Mouse (Mus musculus): ENCODE results near the gene Elovl7. TPM values are rescaled to one million over a fixed set of nuclear protein-coding genes. Genes with fewer than 3 reads are reported as not detected.

Gene Elovl7
- total RNA-seq, 1 experiment, result 1.4 TPM

DNA sequence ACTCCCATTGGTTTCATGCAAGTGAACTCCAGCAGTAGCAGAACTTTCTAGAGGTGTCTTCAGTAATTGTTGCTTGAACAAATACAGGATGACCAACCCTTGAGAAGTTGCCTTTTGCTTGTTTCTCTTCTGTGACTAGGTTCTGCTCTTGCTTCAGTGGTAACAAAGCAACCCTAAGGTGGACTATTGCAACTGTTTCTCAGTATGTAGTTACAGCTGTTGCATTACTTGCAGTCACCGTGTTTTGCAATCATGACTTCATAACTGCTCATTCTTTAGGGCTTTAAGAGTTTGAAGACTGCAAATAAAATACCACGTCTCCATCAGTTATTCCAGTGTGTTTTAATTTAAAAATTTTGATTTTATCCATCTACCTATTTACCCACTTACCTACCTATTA, 109.1 kb downstream of the Elovl7 start:
- peaks cover 16% of the 10 kb centered on the region; the same call in 1 of the 2 replicates for H3K36me3 ChIP-seq (ENCODE audit: control insufficient read depth, insufficient read depth, low read length, poor library complexity, severe bottlenecking)
- no peaks in the 10 kb centered on the region for H3K9me3 ChIP-seq (ENCODE audit: control insufficient read depth, insufficient read depth, low read depth, low read length)
- H3K9ac ChIP-seq (ENCODE audit: insufficient read depth, low read depth, low read length, poor library complexity, severe bottlenecking), result no peak overlapping the region
- no peak overlapping the region for H3K4me3 ChIP-seq (ENCODE audit: insufficient read depth in 1 of 2, low read depth in 1 of 2, low read length in 2 of 2, poor library complexity in 1 of 2, severe bottlenecking in 1 of 2)
- TF ChIP-seq ZC3H11A (IDR thresholded peaks at IDR 0.05; ENCODE audit: borderline replicate concordance, low read depth, low read length) (no peak), HCFC1 (IDR thresholded peaks at IDR 0.05; ENCODE audit: borderline replicate concordance, insufficient read depth, low read length) (no peak), MAFK (IDR thresholded peaks at IDR 0.05; ENCODE audit: insufficient read depth, low read depth, low read length) (no peak), ZNF384 (IDR thresholded peaks at IDR 0.05; ENCODE audit: low read depth, low read length) (no peak), CHD2 (IDR thresholded peaks at IDR 0.05; ENCODE audit: low read depth, low read length) (no peak)
- in situ Hi-C loops (cut with MboI; ENCODE audit: low sequenced_read_pairs in 2 of 2, unreplicated experiment in 2 of 2), result no loop called here
- H3K27ac ChIP-seq (ENCODE audit: insufficient read depth, low read depth, low read length, poor library complexity, severe bottlenecking), result no peak overlapping the region
- H3K4me1 ChIP-seq (ENCODE audit: control insufficient read depth in 2 of 2, insufficient read depth in 2 of 2, low read length in 2 of 2, poor library complexity in 1 of 2), result peaks cover 0 to 4% of the 10 kb centered on the region in 2 experiments; a peak in 1 of 4 replicates
- no peak for DNase-seq (ENCODE audit: low read depth, low spot score)

DNA sequence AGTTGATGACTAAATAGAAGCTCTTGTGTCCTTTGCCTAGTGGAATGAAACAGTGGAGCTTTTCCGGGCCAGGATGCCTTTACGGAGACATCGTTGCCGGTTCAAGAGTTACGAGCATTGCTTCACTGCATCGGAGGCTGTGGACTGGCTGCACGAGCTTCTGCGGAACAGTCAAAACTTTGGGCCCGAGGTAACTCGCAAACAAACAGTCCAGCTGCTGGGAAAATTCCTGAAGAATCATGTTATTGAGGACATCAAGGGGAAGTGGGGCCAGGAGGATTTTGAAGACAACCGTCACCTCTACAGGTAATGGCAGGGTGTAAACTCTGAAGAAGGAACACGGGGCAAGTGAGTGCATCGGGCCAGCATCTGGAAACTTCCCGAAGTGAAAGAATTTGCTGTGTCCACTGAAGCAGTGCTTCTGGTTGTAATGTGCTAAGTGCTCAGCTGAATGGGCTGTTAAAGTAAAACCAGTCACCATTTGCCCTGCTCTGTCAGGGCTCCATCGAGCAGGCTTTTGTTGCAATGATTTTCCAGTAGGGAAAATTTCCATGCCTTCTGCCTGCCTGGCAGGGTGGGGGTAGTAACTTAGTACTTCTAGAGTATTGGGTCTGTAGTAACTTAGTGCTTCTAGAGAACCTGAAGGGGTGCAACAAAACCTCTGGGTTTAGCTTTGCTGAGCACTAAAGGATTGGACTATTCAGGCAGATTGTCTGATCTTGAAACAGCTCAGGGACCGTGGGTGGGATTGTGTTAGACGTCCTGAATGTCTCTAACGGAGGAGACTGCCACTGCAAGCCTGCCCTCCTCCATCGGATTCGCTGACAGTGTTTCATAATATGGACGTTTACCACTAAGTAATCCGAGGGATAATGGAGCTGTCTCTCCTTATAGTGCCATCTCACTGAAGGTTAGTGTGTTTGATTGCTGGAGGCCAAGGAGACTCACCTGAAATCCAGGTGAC, 109.9 kb downstream of the Elovl7 start:
- Histone ChIP-seq H3K9me3 (ENCODE audit: control insufficient read depth, insufficient read depth, low read depth, low read length) (no peaks in the 10 kb centered on the region), H3K9ac (ENCODE audit: insufficient read depth, low read depth, low read length, poor library complexity, severe bottlenecking) (no peak overlapping the region), H3K4me3 (ENCODE audit: insufficient read depth in 1 of 2, low read depth in 1 of 2, low read length in 2 of 2, poor library complexity in 1 of 2, severe bottlenecking in 1 of 2) (no peak overlapping the region), H3K27ac (ENCODE audit: insufficient read depth, low read depth, low read length, poor library complexity, severe bottlenecking) (no peak overlapping the region), H3K36me3 (ENCODE audit: control insufficient read depth, insufficient read depth, low read length, poor library complexity, severe bottlenecking) (peaks cover 16% of the 10 kb centered on the region; the same call in 1 of the 2 replicates), H3K4me1 (ENCODE audit: control insufficient read depth in 2 of 2, insufficient read depth in 2 of 2, low read length in 2 of 2, poor library complexity in 1 of 2) (peaks cover 0 to 4% of the 10 kb centered on the region in 2 experiments; a peak in 1 of 4 replicates)
- TF ChIP-seq HCFC1 (IDR thresholded peaks at IDR 0.05; ENCODE audit: borderline replicate concordance, insufficient read depth, low read length), result no peak
- TF ChIP-seq MAFK (IDR thresholded peaks at IDR 0.05; ENCODE audit: insufficient read depth, low read depth, low read length), result no peak
- TF ChIP-seq ZNF384 (IDR thresholded peaks at IDR 0.05; ENCODE audit: low read depth, low read length), result no peak
- TF ChIP-seq ZC3H11A (IDR thresholded peaks at IDR 0.05; ENCODE audit: borderline replicate concordance, low read depth, low read length), result no peak
- no peak for TF ChIP-seq CHD2 (IDR thresholded peaks at IDR 0.05; ENCODE audit: low read depth, low read length)
- in situ Hi-C loops (cut with MboI; ENCODE audit: low sequenced_read_pairs in 2 of 2, unreplicated experiment in 2 of 2), result no loop called here
- DNase-seq (ENCODE audit: low read depth, low spot score), result no peak

DNA sequence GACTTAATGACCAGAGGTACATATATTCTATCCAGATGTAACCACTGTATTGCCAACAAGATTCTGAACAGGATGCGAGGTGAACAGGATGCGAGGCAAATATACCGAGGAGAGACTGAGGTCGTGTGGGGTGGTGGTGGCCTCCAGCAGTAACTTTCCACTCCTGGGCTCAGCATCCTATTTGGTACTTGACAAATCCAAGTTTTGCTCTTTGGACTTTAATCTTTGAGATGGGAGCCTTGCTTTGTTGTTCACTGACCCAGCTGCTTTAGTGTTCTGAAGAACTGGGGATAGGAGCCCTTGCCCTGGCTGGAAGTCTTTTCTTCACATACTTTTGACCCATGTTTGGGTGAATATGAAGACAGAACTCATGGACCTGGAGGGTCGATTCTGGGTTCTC, 111.7 kb downstream of the Elovl7 start:
- no peak for TF ChIP-seq HCFC1 (IDR thresholded peaks at IDR 0.05; ENCODE audit: borderline replicate concordance, insufficient read depth, low read length)
- TF ChIP-seq CHD2 (IDR thresholded peaks at IDR 0.05; ENCODE audit: low read depth, low read length), result no peak
- no peak for TF ChIP-seq MAFK (IDR thresholded peaks at IDR 0.05; ENCODE audit: insufficient read depth, low read depth, low read length)
- TF ChIP-seq ZC3H11A (IDR thresholded peaks at IDR 0.05; ENCODE audit: borderline replicate concordance, low read depth, low read length), result no peak
- TF ChIP-seq ZNF384 (IDR thresholded peaks at IDR 0.05; ENCODE audit: low read depth, low read length), result no peak
- H3K4me3 ChIP-seq (ENCODE audit: insufficient read depth in 1 of 2, low read depth in 1 of 2, low read length in 2 of 2, poor library complexity in 1 of 2, severe bottlenecking in 1 of 2), result no peak overlapping the region
- peaks cover 0 to 4% of the 10 kb centered on the region in 2 experiments; a peak in 1 of 4 replicates for H3K4me1 ChIP-seq (ENCODE audit: control insufficient read depth in 2 of 2, insufficient read depth in 2 of 2, low read length in 2 of 2, poor library complexity in 1 of 2)
- no peaks in the 10 kb centered on the region for H3K9me3 ChIP-seq (ENCODE audit: control insufficient read depth, insufficient read depth, low read depth, low read length)
- no peak overlapping the region for H3K27ac ChIP-seq (ENCODE audit: insufficient read depth, low read depth, low read length, poor library complexity, severe bottlenecking)
- H3K9ac ChIP-seq (ENCODE audit: insufficient read depth, low read depth, low read length, poor library complexity, severe bottlenecking), result no peak overlapping the region
- peaks cover 16% of the 10 kb centered on the region; the same call in 1 of the 2 replicates for H3K36me3 ChIP-seq (ENCODE audit: control insufficient read depth, insufficient read depth, low read length, poor library complexity, severe bottlenecking)
- in situ Hi-C loops (cut with MboI; ENCODE audit: low sequenced_read_pairs in 2 of 2, unreplicated experiment in 2 of 2), result loop anchor here in 1 of 2 experiments (25.0 kb wide), 1 partner anchor 886 kb away; no protein-coding TSS in a partner anchor
- no peak for DNase-seq (ENCODE audit: low read depth, low spot score)

- in situ Hi-C loops (cut with MboI; ENCODE audit: low sequenced_read_pairs in 2 of 2, unreplicated experiment in 2 of 2), result loop anchor here in 1 of 2 experiments (25.0 kb wide), 1 partner anchor 886 kb away; no protein-coding TSS in a partner anchor
- no peak overlapping the region for H3K27ac ChIP-seq (ENCODE audit: insufficient read depth, low read depth, low read length, poor library complexity, severe bottlenecking)
- TF ChIP-seq HCFC1 (IDR thresholded peaks at IDR 0.05; ENCODE audit: borderline replicate concordance, insufficient read depth, low read length) (no peak), CHD2 (IDR thresholded peaks at IDR 0.05; ENCODE audit: low read depth, low read length) (no peak), ZNF384 (IDR thresholded peaks at IDR 0.05; ENCODE audit: low read depth, low read length) (no peak), ZC3H11A (IDR thresholded peaks at IDR 0.05; ENCODE audit: borderline replicate concordance, low read depth, low read length) (no peak), MAFK (IDR thresholded peaks at IDR 0.05; ENCODE audit: insufficient read depth, low read depth, low read length) (no peak)
- no peak overlapping the region for H3K4me3 ChIP-seq (ENCODE audit: insufficient read depth in 1 of 2, low read depth in 1 of 2, low read length in 2 of 2, poor library complexity in 1 of 2, severe bottlenecking in 1 of 2)
- no peaks in the 10 kb centered on the region for H3K9me3 ChIP-seq (ENCODE audit: control insufficient read depth, insufficient read depth, low read depth, low read length)
- H3K9ac ChIP-seq (ENCODE audit: insufficient read depth, low read depth, low read length, poor library complexity, severe bottlenecking), result no peak overlapping the region
- DNase-seq (ENCODE audit: low read depth, low spot score), result no peak
- H3K36me3 ChIP-seq (ENCODE audit: control insufficient read depth, insufficient read depth, low read length, poor library complexity, severe bottlenecking), result peaks cover 16% of the 10 kb centered on the region; the same call in 1 of the 2 replicates
- H3K4me1 ChIP-seq (ENCODE audit: control insufficient read depth in 2 of 2, insufficient read depth in 2 of 2, low read length in 2 of 2, poor library complexity in 1 of 2), result peaks cover 0 to 4% of the 10 kb centered on the region in 2 experiments; a peak in 1 of 4 replicates
These were observed 112.1 kb downstream of the Elovl7 start for GRCm38 (mm10) chr13:108326351-108326750.
